Mouse (Mus musculus): ENCODE results near the gene Adprhl1.

GRCm38 (mm10) chr8:13201013-13201334 is 53.0 kb downstream of the Adprhl1 start:
- TF ChIP-seq CTCF (IDR thresholded peaks at IDR 0.05; ENCODE audit: low read depth) (no peak), EP300 (IDR thresholded peaks at IDR 0.05; ENCODE audit: low read depth) (no peak)
